Mouse (Mus musculus) kidney, embryonic 16.5 days (tissue): ENCODE data around the gene E2f4. TPM values are rescaled to one million over a fixed set of nuclear protein-coding genes. Genes with fewer than 3 reads are reported as not detected.
A peak's percentile ranks its signal among the peaks of the same experiment; 100 is the strongest.

Source experiments
- ATAC-seq: fragments of 200-750 bp; cut with Nextera tagmentation; 2 replicates; pipeline ENCODE4 v1.8.0; 2017; ENCODE audit warnings: moderate TSS enrichment; ENCODE audit not compliant: low FRiP score, low TSS enrichment
- H3K27ac ChIP-seq: fragments of 300-500 bp; sonication (generic); 2 replicates; pipeline ENCODE4 v1.5.1; 2014; ENCODE audit warnings: low read length
- H3K27me3 ChIP-seq: fragments of 300-500 bp; sonication (generic); 2 replicates; pipeline ENCODE4 v1.6.1; 2014; ENCODE audit warnings: low read length, control low read depth, mixed read lengths; ENCODE audit not compliant: insufficient read depth
- H3K36me3 ChIP-seq: fragments of 300-500 bp; sonication (generic); 2 replicates; pipeline ENCODE4 v1.6.1; 2014; ENCODE audit warnings: low read length, control low read depth, mixed read lengths; ENCODE audit not compliant: insufficient read depth
- H3K4me1 ChIP-seq: fragments of 300-500 bp; sonication (generic); 2 replicates; pipeline ENCODE4 v1.6.1; 2014; ENCODE audit warnings: low read length, control low read depth, mixed read lengths; ENCODE audit not compliant: insufficient read depth
- H3K4me2 ChIP-seq: fragments of 300-500 bp; sonication (generic); replicated peaks from 2 replicates; pipeline ENCODE4 v1.6.1; 2014; ENCODE audit warnings: low read depth, low read length
- H3K4me3 ChIP-seq: fragments of 300-500 bp; sonication (generic); 2 replicates; pipeline ENCODE4 v1.5.1; 2014; ENCODE audit warnings: mild to moderate bottlenecking, low read length
- H3K9ac ChIP-seq: fragments of 300-500 bp; sonication (generic); replicated peaks from 2 replicates; pipeline ENCODE4 v1.6.1; 2014; ENCODE audit warnings: low read length
- H3K9me3 ChIP-seq: fragments of 300-500 bp; sonication (generic); 2 replicates; pipeline ENCODE4 v1.6.1; 2016; ENCODE audit warnings: low read length, control low read depth
- WGBS: fragments of 180-500 bp; shearing (Covaris S2); extraction: QIAGEN DNeasy Blood & Tissue Kit; methylation state at CpG from one replicate; pipeline ENCODE4 v1.1.7; 2014; 5-methylcytosine and 5-hydroxymethylcytosine counted together
- polyA plus RNA-seq: library from polyadenylated mRNA; unstranded; fragments of >200 nt; fragmentation: Nextera tagmentation; extraction: Ambion mirVana; gene quantifications from 2 replicates; pipeline ENCODE4 v1.2.1, GENCODE M21; 2015

Gene E2f4
- polyA plus RNA-seq, 1 experiment from 2014 or later, result 90.1 TPM

GRCm38 (mm10) chr8:105269075-105269458 lies 28.4 kb upstream of the E2f4 start:
- Histone ChIP-seq H3K4me3 (peak overlapping the region; percentile 47), H3K27me3 (peaks cover 92% of the 10 kb centered on the region), H3K36me3 (no peaks in the 10 kb centered on the region), H3K4me1 (peaks cover 42% of the 10 kb centered on the region), H3K4me2 (peak overlapping the region; percentile 84), H3K9ac (peak overlapping the region; percentile 60), H3K27ac (no peak overlapping the region), H3K9me3 (no peaks in the 10 kb centered on the region)
- WGBS, result 2% methylated on average over 10 of the region's 10 CpGs
- ATAC-seq, result no peak

GRCm38 (mm10) chr8:105269461-105269947 lies 28.0 kb upstream of the E2f4 start, which contains the start of gene Hsf4:
Hsf4 (plus strand) TSS chr8:105269801.
- ATAC-seq, result no peak
- Histone ChIP-seq H3K27ac (no peak within 1 kb of the TSS), H3K27me3 (peaks cover 97% of the 10 kb centered on the region), H3K9me3 (no peaks in the 10 kb centered on the region), H3K36me3 (no peaks in the 10 kb centered on the region), H3K4me1 (peaks cover 41% of the 10 kb centered on the region), H3K4me3 (peak within 1 kb of the TSS; percentile 47), H3K9ac (peak within 1 kb of the TSS; percentile 60), H3K4me2 (peak within 1 kb of the TSS; percentile 84)
- WGBS, result under 1% methylated on average over 41 of the region's 42 CpGs

- Histone ChIP-seq H3K4me1 (peaks cover 34% of the 10 kb centered on the region), H3K36me3 (no peaks in the 10 kb centered on the region), H3K9ac (peak overlapping the region; percentile 60; the same call in 1 of the 2 replicates), H3K9me3 (no peaks in the 10 kb centered on the region), H3K4me3 (peak overlapping the region; percentile 47), H3K4me2 (peak overlapping the region; percentile 84), H3K27ac (no peak overlapping the region), H3K27me3 (peaks cover 99% of the 10 kb centered on the region)
- WGBS, result 4% methylated on average over 39 of the region's 39 CpGs
- no peak for ATAC-seq
Observed at GRCm38 (mm10) chr8:105270101-105270915, 27.2 kb upstream of the E2f4 start.

- H3K36me3 ChIP-seq, result no peaks in the 10 kb centered on the region
- H3K4me2 ChIP-seq, result no peak overlapping the region
- no peak for ATAC-seq
- H3K4me3 ChIP-seq, result peak overlapping the region; percentile 19; the same call in 1 of the 2 replicates
- H3K9me3 ChIP-seq, result no peaks in the 10 kb centered on the region
- no peak overlapping the region for H3K9ac ChIP-seq
- peaks cover 99% of the 10 kb centered on the region for H3K27me3 ChIP-seq
- peaks cover 35% of the 10 kb centered on the region for H3K4me1 ChIP-seq
- 1% methylated on average over 11 of the region's 11 CpGs for WGBS
- no peak overlapping the region for H3K27ac ChIP-seq
Observed at GRCm38 (mm10) chr8:105270916-105271186, 26.6 kb upstream of the E2f4 start.

- Histone ChIP-seq H3K4me2 (peak overlapping the region; percentile 67; the same call in 1 of the 2 replicates), H3K9me3 (no peaks in the 10 kb centered on the region), H3K4me1 (peaks cover 22% of the 10 kb centered on the region), H3K9ac (no peak overlapping the region), H3K4me3 (no peak overlapping the region), H3K27me3 (peaks cover 97% of the 10 kb centered on the region), H3K36me3 (no peaks in the 10 kb centered on the region), H3K27ac (no peak overlapping the region)
- ATAC-seq, result no peak
- WGBS, result 3% methylated on average over 9 of the region's 11 CpGs
Observed at GRCm38 (mm10) chr8:105275387-105275786, 22.1 kb upstream of the E2f4 start.

GRCm38 (mm10) chr8:105275840-105276239 lies 21.6 kb upstream of the E2f4 start, which contains the start of gene Nol3:
Nol3 (plus strand) TSS chr8:105276140.
- H3K4me3 ChIP-seq, result peak within 1 kb of the TSS; percentile 42
- peak within 1 kb of the TSS; percentile 62 for H3K9ac ChIP-seq
- no peak within 1 kb of the TSS for H3K27ac ChIP-seq
- peak within 1 kb of the TSS; percentile 67 for H3K4me2 ChIP-seq
- ATAC-seq, result no peak
- 2% methylated on average over 10 of the region's 10 CpGs for WGBS
- no peaks in the 10 kb centered on the region for H3K9me3 ChIP-seq
- H3K27me3 ChIP-seq, result peaks cover 93% of the 10 kb centered on the region
- H3K36me3 ChIP-seq, result no peaks in the 10 kb centered on the region
- H3K4me1 ChIP-seq, result peaks cover 18% of the 10 kb centered on the region

- peak overlapping the region; percentile 42 for H3K4me3 ChIP-seq
- H3K4me2 ChIP-seq, result peak overlapping the region; percentile 67
- peak; percentile 47; the same call in 1 of the 2 replicates for ATAC-seq
- peaks cover 1% of the 10 kb centered on the region; the same call in 1 of the 2 replicates for H3K36me3 ChIP-seq
- H3K27me3 ChIP-seq, result peaks cover 86% of the 10 kb centered on the region
- 2% methylated on average over 30 of the region's 30 CpGs for WGBS
- H3K4me1 ChIP-seq, result peaks cover 16% of the 10 kb centered on the region
- H3K27ac ChIP-seq, result no peak overlapping the region
- H3K9me3 ChIP-seq, result no peaks in the 10 kb centered on the region
- peak overlapping the region; percentile 62 for H3K9ac ChIP-seq
Observed at GRCm38 (mm10) chr8:105276292-105277120, 21.0 kb upstream of the E2f4 start.

GRCm38 (mm10) chr8:105278911-105279334 lies 18.5 kb upstream of the E2f4 start:
- H3K9me3 ChIP-seq, result no peaks in the 10 kb centered on the region
- H3K4me3 ChIP-seq, result peak overlapping the region; percentile 31
- ATAC-seq, result peak; percentile 55; the same call in 1 of the 2 replicates
- no peak overlapping the region for H3K9ac ChIP-seq
- 3% methylated on average over 28 of the region's 28 CpGs for WGBS
- H3K4me1 ChIP-seq, result peaks cover 16% of the 10 kb centered on the region
- peaks cover 8% of the 10 kb centered on the region; the same call in 1 of the 2 replicates for H3K36me3 ChIP-seq
- H3K27ac ChIP-seq, result no peak overlapping the region
- H3K27me3 ChIP-seq, result peaks cover 63% of the 10 kb centered on the region
- peak overlapping the region; percentile 44 for H3K4me2 ChIP-seq

GRCm38 (mm10) chr8:105280567-105280966 lies 16.9 kb upstream of the E2f4 start:
- 81% methylated on average over 3 of the region's 3 CpGs for WGBS
- Histone ChIP-seq H3K4me1 (peaks cover 15% of the 10 kb centered on the region), H3K27ac (no peak overlapping the region), H3K36me3 (peaks cover 8% of the 10 kb centered on the region), H3K9ac (no peak overlapping the region), H3K4me2 (no peak overlapping the region), H3K27me3 (peaks cover 46% of the 10 kb centered on the region), H3K4me3 (no peak overlapping the region), H3K9me3 (no peaks in the 10 kb centered on the region)
- ATAC-seq, result no peak
